Mouse (Mus musculus) testis, adult 2 months (tissue): Measurements from ENCODE around the gene Mrps18b.

ENCODE experiments used
- CTCF ChIP-seq: fragments of 200-500 bp; IDR thresholded peaks from 2 replicates; pipeline ENCODE4 v1.5.1; 2012; ENCODE audit warnings: low read depth, mild to moderate bottlenecking, inconsistent platforms, low read length, moderate library complexity; ENCODE audit not compliant: control insufficient read depth, insufficient read depth, insufficient replicate concordance
- POLR2A ChIP-seq: fragments of 200-500 bp; IDR thresholded peaks from 2 replicates; pipeline ENCODE4 v1.6.1; 2012; ENCODE audit warnings: low read depth, mild to moderate bottlenecking, inconsistent platforms, low read length, moderate library complexity; ENCODE audit not compliant: control insufficient read depth

GRCm38 (mm10) chr17:35963279-35963678 lies 47.1 kb upstream of the Mrps18b start:
- TF ChIP-seq CTCF: no peak
- TF ChIP-seq POLR2A: no peak
